Mouse (Mus musculus) adrenal gland, adult 2 months (tissue): ENCODE measurements around the gene Spata18. TPM values are rescaled to one million over a fixed set of nuclear protein-coding genes. Genes with fewer than 3 reads are reported as not detected.

Source experiments
- DNase-seq: peaks from one replicate; pipeline ENCODE4 v3.0.0; 2021
- polyA plus RNA-seq: library from polyadenylated mRNA; depleted of rRNA; stranded (reverse); fragments of >200 nt; gene quantifications from 2 replicates; pipeline ENCODE4 v1.2.3, GENCODE M21; 2012; rRNA removed
- total RNA-seq, 2 experiments: library from RNA; stranded (reverse); gene quantifications; 2 replicates each; pipeline ENCODE4 v1.2.3; 2021

The Spata18 gene
- total and polyA plus RNA-seq, 3 experiments, result not detected

GRCm38 (mm10) chr5:73716941-73717340 lies 65.8 kb downstream of the Spata18 start:
- DNase-seq, result no peak

DNA sequence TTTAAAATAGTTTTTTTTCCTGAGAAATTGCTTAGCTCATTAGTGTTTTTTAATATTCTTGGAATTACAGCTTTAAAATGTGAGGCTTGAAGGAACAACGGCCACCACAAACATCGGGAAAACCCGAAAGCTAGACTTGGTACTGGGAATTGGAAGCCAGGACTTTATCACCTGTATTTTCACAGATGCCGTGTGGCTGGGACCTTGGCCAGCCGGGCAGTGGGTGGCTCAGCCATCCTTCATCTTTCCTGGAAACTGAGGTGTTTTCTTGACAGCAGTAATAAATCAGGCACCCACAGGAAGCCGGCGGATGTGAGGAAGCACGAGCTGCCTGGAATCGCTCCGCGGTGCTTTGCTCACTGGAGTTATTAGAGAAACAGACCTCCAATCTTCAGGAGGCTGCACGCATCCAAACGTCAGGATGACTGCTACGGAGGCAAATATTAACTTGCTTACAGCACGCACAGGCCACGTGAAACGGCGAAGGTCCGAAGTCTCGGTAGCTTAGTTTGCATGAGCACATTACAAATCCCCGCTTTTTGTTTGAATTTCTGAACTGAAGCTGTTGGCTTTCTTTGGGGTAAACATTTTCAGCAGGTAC lies 70.6 kb downstream of the Spata18 start:
- DNase-seq, result no peak

GRCm38 (mm10) chr5:73725981-73726380 lies 74.8 kb downstream of the Spata18 start:
- no peak for DNase-seq

DNA sequence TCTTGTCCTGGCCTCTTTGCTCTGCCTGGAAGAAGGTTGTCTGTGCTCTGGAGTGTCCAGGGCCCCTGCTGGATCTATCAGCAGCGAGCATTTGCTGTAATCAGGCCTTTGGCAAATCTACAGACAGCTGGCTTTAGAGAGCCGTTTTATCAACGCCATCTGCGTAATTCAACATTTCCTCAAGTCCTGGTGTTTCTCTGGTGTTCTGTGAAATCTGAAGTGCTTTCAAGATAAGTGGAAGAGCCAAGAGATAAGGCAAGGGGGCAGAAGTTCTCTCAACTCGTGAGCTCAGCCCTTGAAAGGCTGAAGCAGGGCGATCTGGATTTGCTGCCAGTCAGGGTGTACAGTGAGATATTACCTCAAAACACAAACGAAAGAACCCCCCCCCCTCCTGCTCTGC lies 77.5 kb downstream of the Spata18 start:
- no peak for DNase-seq

Other genes starting within 250 kb of the Spata18 start
- gene Cwh43, start 245.3 kb upstream of the Spata18 start, total RNA-seq, result under 1 TPM in 1 of 2 experiments, not detected in 1; 0.14 TPM
- gene Cwh43, start 245.3 kb upstream of the Spata18 start, polyA plus RNA-seq, result not detected in 2 replicates
- gene Dcun1d4, start 170.4 kb upstream of the Spata18 start, total RNA-seq, result 10 to 100 TPM; 39.8 to 49.4 TPM
- gene Dcun1d4, start 170.4 kb upstream of the Spata18 start, polyA plus RNA-seq, result 2.3 and 3.5 TPM in 2 replicates
- gene Lrrc66, start 18.9 kb upstream of the Spata18 start, total RNA-seq, result not detected
- gene Lrrc66, start 18.9 kb upstream of the Spata18 start, polyA plus RNA-seq, result not detected in 2 replicates
- gene Sgcb, start 3.6 kb upstream of the Spata18 start, total RNA-seq, result 10 to 100 TPM; 21.0 to 22.3 TPM
- gene Sgcb, start 3.6 kb upstream of the Spata18 start, polyA plus RNA-seq, result 4.4 and 4.9 TPM in 2 replicates